Mouse (Mus musculus): ENCODE results near the gene Fam71e1. TPM values are rescaled to one million over a fixed set of nuclear protein-coding genes. Genes with fewer than 3 reads are reported as not detected.

Fam71e1 gene
- polyA plus RNA-seq, 1 experiment from 2014 or later, result 8.2 TPM

DNA sequence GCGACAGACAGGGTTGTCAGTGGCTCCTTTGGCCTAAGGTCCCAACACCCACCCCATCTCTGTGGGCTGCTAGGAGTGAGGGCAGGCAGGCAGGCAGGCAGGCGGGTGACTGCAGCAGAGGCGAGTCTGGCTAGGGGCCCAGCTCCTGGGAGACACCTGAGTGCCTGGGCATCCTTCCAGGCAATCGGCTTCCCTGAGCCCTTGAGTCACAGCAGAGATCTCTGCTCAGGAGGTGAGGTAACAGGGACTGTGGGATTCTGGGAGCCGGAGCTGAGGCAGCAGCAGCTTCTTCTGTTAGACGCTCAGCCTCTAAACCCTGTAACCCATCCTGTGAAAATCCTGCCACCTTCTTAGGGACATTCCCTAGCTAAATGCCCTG is 40.2 kb downstream of the Fam71e1 start:
- Histone ChIP-seq H3K9ac (ENCODE audit: low read length) (no peak overlapping the region), H3K27ac (ENCODE audit: low read length) (no peak overlapping the region), H3K9me3 (replicated peaks; ENCODE audit: control insufficient read depth, low read length) (no peaks in the 10 kb centered on the region), H3K4me1 (ENCODE audit: control insufficient read depth, insufficient read depth, low read length) (no peaks in the 10 kb centered on the region), H3K4me2 (ENCODE audit: low read depth, low read length) (no peak overlapping the region), H3K4me3 (replicated peaks; ENCODE audit: low read length) (no peak overlapping the region), H3K27me3 (ENCODE audit: control insufficient read depth, insufficient read depth, low read length) (no peaks in the 10 kb centered on the region), H3K36me3 (ENCODE audit: control insufficient read depth, insufficient read depth, low read length) (peaks cover 39% of the 10 kb centered on the region)
- ATAC-seq (ENCODE audit: insufficient read depth, low FRiP score), result no peak
- 79% methylated on average over 6 of the region's 6 CpGs for WGBS

DNA sequence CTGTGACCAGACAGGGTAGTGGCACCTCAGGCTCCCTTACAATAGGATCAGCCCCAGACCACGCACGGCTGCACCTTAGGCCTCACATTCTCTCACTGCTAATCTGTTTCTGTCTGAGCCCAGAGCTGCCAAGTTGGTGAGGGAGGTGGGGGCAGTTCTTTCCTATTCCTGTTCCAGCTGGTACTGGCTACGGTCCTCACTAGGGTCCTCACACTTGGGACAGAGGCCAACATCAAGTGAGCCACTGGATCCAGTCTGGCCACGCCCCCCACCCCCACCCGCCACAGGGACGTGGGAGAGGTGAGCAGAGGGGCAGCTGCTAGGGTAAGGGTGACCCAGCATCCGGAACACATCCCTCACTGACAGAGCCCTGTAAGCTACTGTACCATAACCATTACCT is 40.6 kb downstream of the Fam71e1 start:
- peaks cover 39% of the 10 kb centered on the region for H3K36me3 ChIP-seq (ENCODE audit: control insufficient read depth, insufficient read depth, low read length)
- no peaks in the 10 kb centered on the region for H3K9me3 ChIP-seq (replicated peaks; ENCODE audit: control insufficient read depth, low read length)
- no peak for ATAC-seq (ENCODE audit: insufficient read depth, low FRiP score)
- H3K4me2 ChIP-seq (ENCODE audit: low read depth, low read length), result no peak overlapping the region
- H3K27me3 ChIP-seq (ENCODE audit: control insufficient read depth, insufficient read depth, low read length), result no peaks in the 10 kb centered on the region
- no peak overlapping the region for H3K9ac ChIP-seq (ENCODE audit: low read length)
- no peak overlapping the region for H3K27ac ChIP-seq (ENCODE audit: low read length)
- no peak overlapping the region for H3K4me3 ChIP-seq (replicated peaks; ENCODE audit: low read length)
- WGBS, result 78% methylated on average over 7 of the region's 7 CpGs
- no peaks in the 10 kb centered on the region for H3K4me1 ChIP-seq (ENCODE audit: control insufficient read depth, insufficient read depth, low read length)

DNA sequence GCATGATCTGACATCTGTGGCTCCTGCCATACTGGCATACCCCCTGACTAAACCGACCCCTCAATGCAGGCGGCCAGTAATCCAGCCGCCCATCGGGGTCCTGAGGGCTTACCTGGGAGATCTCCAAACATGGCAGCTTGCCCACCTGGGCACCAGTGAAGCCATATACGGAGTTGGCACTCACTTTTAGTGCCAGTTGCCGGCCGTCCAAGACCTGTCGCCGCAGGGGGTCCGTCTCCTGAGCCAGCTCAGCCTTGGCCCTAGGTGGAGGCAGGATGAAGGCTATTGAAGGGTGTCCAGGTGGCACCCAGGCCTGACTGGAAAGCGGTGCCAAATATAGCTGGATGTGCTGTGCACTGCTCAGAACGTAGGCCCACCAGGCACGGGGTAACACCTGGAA is 41.1 kb downstream of the Fam71e1 start:
- 91% methylated on average over 13 of the region's 13 CpGs for WGBS
- no peak overlapping the region for H3K9ac ChIP-seq (ENCODE audit: low read length)
- no peaks in the 10 kb centered on the region for H3K27me3 ChIP-seq (ENCODE audit: control insufficient read depth, insufficient read depth, low read length)
- H3K36me3 ChIP-seq (ENCODE audit: control insufficient read depth, insufficient read depth, low read length), result peaks cover 39% of the 10 kb centered on the region
- ATAC-seq (ENCODE audit: insufficient read depth, low FRiP score), result no peak
- no peaks in the 10 kb centered on the region for H3K4me1 ChIP-seq (ENCODE audit: control insufficient read depth, insufficient read depth, low read length)
- H3K27ac ChIP-seq (ENCODE audit: low read length), result no peak overlapping the region
- H3K9me3 ChIP-seq (replicated peaks; ENCODE audit: control insufficient read depth, low read length), result no peaks in the 10 kb centered on the region
- H3K4me2 ChIP-seq (ENCODE audit: low read depth, low read length), result no peak overlapping the region
- H3K4me3 ChIP-seq (replicated peaks; ENCODE audit: low read length), result no peak overlapping the region

DNA sequence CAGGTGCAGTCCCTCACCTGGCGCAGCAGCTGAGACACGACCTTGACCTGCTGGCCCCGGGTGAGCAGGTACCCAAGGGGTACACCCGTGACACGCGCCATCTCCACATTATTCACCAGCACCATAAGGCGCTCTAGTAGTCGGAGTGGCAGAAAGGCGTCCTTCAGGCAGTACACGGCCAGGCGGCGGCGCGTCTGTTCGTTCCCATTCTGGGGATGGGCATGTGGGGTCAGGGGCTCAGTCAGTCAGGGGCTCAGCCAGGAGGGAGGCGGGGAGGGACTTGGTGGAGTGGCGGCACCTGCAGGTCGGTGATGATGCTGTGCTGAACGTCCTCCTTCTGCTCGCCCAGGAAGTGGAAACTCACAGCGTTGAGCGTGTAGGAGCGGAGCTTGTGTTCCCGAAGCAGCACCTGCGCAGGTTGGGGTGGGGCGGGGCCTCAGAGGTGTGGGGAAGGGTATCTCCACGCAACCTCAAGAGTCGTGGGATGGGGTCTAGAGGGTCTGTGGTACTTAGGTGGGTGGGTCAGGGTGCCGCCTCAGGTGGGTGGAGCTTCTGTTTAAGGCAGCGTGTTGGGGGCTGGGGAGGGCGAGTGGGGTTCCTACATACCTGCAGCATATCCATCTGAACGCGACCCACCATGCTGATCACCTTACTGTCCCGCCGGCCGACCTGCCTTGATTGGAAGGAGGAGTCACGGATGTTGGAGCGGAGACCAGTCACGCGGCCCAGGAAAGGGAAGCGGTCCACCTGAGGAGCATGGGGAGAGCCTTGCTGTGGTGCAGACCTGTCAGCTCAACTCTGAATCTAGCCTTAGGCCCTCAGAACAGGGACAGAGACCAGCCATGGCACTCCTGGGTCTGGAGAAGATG is 42.6 kb downstream of the Fam71e1 start:
- no peak overlapping the region for H3K4me2 ChIP-seq (ENCODE audit: low read depth, low read length)
- H3K27me3 ChIP-seq (ENCODE audit: control insufficient read depth, insufficient read depth, low read length), result no peaks in the 10 kb centered on the region
- H3K9me3 ChIP-seq (replicated peaks; ENCODE audit: control insufficient read depth, low read length), result no peaks in the 10 kb centered on the region
- 89% methylated on average over 41 of the region's 41 CpGs for WGBS
- no peak for ATAC-seq (ENCODE audit: insufficient read depth, low FRiP score)
- no peak overlapping the region for H3K9ac ChIP-seq (ENCODE audit: low read length)
- no peaks in the 10 kb centered on the region for H3K4me1 ChIP-seq (ENCODE audit: control insufficient read depth, insufficient read depth, low read length)
- H3K4me3 ChIP-seq (replicated peaks; ENCODE audit: low read length), result no peak overlapping the region
- H3K27ac ChIP-seq (ENCODE audit: low read length), result no peak overlapping the region
- peaks cover 35% of the 10 kb centered on the region for H3K36me3 ChIP-seq (ENCODE audit: control insufficient read depth, insufficient read depth, low read length)

DNA sequence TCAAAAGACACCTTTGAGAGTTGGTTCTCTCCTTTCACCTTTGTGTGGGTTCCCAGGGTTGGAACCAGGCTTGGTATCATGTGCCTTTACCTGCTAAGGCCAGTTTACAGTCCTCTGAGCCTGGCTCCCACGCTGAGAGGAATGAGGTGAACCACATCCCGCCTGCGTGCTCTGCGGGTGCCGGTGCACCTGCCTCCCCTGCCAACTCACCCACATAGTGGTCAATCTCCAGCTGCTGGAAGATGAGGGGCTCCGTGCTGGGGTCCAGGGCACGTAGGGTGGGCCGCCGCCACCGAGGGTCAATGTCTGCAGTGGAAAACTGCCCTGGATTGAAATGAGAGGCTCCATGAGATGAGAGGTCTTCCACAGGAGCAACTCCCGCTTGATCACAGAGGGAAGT is 46.2 kb downstream of the Fam71e1 start:
- H3K4me1 ChIP-seq (ENCODE audit: control insufficient read depth, insufficient read depth, low read length), result peaks cover 3% of the 10 kb centered on the region
- H3K4me3 ChIP-seq (replicated peaks; ENCODE audit: low read length), result no peak overlapping the region
- H3K27ac ChIP-seq (ENCODE audit: low read length), result no peak overlapping the region
- H3K36me3 ChIP-seq (ENCODE audit: control insufficient read depth, insufficient read depth, low read length), result peaks cover 21% of the 10 kb centered on the region
- H3K9me3 ChIP-seq (replicated peaks; ENCODE audit: control insufficient read depth, low read length), result 0 out of 2 replicates have a peak, but pooled peaks cover 4% of the 10 kb centered on the region
- no peak overlapping the region for H3K4me2 ChIP-seq (ENCODE audit: low read depth, low read length)
- no peak for ATAC-seq (ENCODE audit: insufficient read depth, low FRiP score)
- 93% methylated on average over 11 of the region's 11 CpGs for WGBS
- H3K9ac ChIP-seq (ENCODE audit: low read length), result no peak overlapping the region
- H3K27me3 ChIP-seq (ENCODE audit: control insufficient read depth, insufficient read depth, low read length), result no peaks in the 10 kb centered on the region

DNA sequence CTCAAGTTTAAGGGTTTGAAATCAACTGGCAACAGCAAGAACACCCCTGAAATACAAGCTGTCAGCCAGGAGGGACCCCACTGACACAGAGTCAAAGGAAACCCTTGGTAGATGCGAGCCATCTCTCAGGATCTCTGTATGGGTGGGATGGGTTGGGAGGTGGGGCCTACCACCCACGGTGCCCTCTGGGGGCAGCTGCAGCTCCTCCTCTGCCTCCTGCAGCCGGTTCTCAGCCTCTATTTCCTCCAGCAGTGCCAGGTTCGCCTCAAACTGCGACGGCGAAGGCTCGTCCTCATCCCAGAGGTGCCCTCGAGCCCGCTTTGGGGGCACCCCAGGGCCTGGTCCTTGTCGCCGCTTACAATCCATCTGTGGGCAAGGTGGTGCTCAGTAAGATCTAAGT is 46.7 kb downstream of the Fam71e1 start:
- Histone ChIP-seq H3K9me3 (replicated peaks; ENCODE audit: control insufficient read depth, low read length) (0 out of 2 replicates have a peak, but pooled peaks cover 4% of the 10 kb centered on the region), H3K27ac (ENCODE audit: low read length) (no peak overlapping the region), H3K27me3 (ENCODE audit: control insufficient read depth, insufficient read depth, low read length) (no peaks in the 10 kb centered on the region), H3K36me3 (ENCODE audit: control insufficient read depth, insufficient read depth, low read length) (peaks cover 16% of the 10 kb centered on the region), H3K4me1 (ENCODE audit: control insufficient read depth, insufficient read depth, low read length) (peaks cover 8% of the 10 kb centered on the region), H3K4me2 (ENCODE audit: low read depth, low read length) (no peak overlapping the region), H3K9ac (ENCODE audit: low read length) (no peak overlapping the region), H3K4me3 (replicated peaks; ENCODE audit: low read length) (no peak overlapping the region)
- ATAC-seq (ENCODE audit: insufficient read depth, low FRiP score), result no peak
- WGBS, result 84% methylated on average over 12 of the region's 12 CpGs

DNA sequence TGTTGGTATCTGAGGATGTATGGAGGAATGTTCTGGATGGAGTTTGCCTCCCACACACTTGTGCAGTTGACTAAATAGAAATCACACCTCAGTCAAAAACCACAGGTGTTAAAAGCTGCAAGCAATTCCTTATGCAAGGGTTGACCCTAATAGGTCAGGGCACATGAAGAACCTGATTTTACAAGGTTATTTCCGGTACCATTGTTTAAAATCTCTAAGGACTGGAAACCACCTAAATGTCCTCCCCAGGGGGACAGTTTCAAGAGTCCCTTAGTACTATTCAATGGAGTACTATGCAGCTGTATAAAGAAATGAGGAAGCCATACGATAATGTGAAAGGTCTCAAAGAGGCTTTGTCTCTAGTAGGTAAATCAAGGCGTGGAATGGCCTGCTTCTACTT is 49.9 kb downstream of the Fam71e1 start:
- Histone ChIP-seq H3K9me3 (replicated peaks; ENCODE audit: control insufficient read depth, low read length) (0 out of 2 replicates have a peak, but pooled peaks cover 4% of the 10 kb centered on the region), H3K4me2 (ENCODE audit: low read depth, low read length) (no peak overlapping the region), H3K27me3 (ENCODE audit: control insufficient read depth, insufficient read depth, low read length) (no peaks in the 10 kb centered on the region), H3K36me3 (ENCODE audit: control insufficient read depth, insufficient read depth, low read length) (peaks cover 14% of the 10 kb centered on the region), H3K27ac (ENCODE audit: low read length) (no peak overlapping the region), H3K4me3 (replicated peaks; ENCODE audit: low read length) (no peak overlapping the region), H3K4me1 (ENCODE audit: control insufficient read depth, insufficient read depth, low read length) (peaks cover 9% of the 10 kb centered on the region), H3K9ac (ENCODE audit: low read length) (no peak overlapping the region)
- WGBS, result 92% methylated on average over 3 of the region's 3 CpGs
- no peak for ATAC-seq (ENCODE audit: insufficient read depth, low FRiP score)

DNA sequence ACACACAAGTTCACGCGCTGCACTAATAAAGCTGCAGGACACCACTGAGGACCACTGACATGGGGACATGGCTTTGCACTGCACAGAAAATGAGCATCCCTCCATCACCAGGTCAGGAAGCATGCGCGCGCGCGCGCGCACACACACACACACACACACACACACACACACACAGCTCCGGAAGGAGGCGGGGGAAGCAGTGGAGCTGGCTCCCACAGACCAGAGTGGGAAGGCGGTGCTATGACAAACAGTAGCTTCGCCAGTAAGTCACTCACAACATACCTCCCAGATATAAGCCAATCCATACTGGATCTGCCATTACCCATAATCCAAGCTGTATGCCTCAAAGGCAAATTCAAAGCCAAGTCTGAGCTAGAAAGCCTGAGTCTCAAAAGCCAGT is 50.7 kb downstream of the Fam71e1 start:
- peak overlapping the region; percentile 78 for H3K9ac ChIP-seq (ENCODE audit: low read length)
- H3K4me3 ChIP-seq (replicated peaks; ENCODE audit: low read length), result peak overlapping the region; percentile 73
- no peak overlapping the region for H3K27ac ChIP-seq (ENCODE audit: low read length)
- H3K4me1 ChIP-seq (ENCODE audit: control insufficient read depth, insufficient read depth, low read length), result peaks cover 9% of the 10 kb centered on the region
- peaks cover 17% of the 10 kb centered on the region; the same call in 1 of the 2 replicates for H3K36me3 ChIP-seq (ENCODE audit: control insufficient read depth, insufficient read depth, low read length)
- H3K4me2 ChIP-seq (ENCODE audit: low read depth, low read length), result peak overlapping the region; percentile 90; the same call in 1 of the 2 replicates
- no peaks in the 10 kb centered on the region for H3K27me3 ChIP-seq (ENCODE audit: control insufficient read depth, insufficient read depth, low read length)
- WGBS, result 88% methylated on average over 13 of the region's 13 CpGs
- H3K9me3 ChIP-seq (replicated peaks; ENCODE audit: control insufficient read depth, low read length), result 0 out of 2 replicates have a peak, but pooled peaks cover 4% of the 10 kb centered on the region
- ATAC-seq (ENCODE audit: insufficient read depth, low FRiP score), result no peak

DNA sequence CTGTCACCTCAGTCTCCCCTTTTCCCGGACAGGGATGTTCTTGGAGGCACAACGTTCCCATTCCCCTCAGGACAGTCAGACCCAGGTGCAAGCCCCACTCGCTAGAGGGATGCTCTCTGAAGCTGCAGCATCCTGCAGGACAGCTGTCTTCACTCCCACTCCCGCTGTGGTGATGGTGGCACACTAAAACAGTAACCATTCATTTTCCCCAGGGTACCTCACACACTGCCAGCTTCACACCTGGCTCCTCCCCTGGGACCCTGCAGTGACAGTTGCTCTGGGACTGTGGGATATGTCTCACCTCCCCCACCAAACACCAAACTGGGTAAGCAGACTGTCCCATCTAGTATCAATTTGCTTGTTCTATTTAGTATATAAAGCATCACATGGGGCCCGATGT is 51.3 kb downstream of the Fam71e1 start:
- no peak for ATAC-seq (ENCODE audit: insufficient read depth, low FRiP score)
- H3K4me1 ChIP-seq (ENCODE audit: control insufficient read depth, insufficient read depth, low read length), result peaks cover 10% of the 10 kb centered on the region
- H3K27me3 ChIP-seq (ENCODE audit: control insufficient read depth, insufficient read depth, low read length), result no peaks in the 10 kb centered on the region
- WGBS, result 14% methylated on average over 5 of the region's 5 CpGs
- peaks cover 17% of the 10 kb centered on the region; the same call in 1 of the 2 replicates for H3K36me3 ChIP-seq (ENCODE audit: control insufficient read depth, insufficient read depth, low read length)
- H3K27ac ChIP-seq (ENCODE audit: low read length), result no peak overlapping the region
- 0 out of 2 replicates have a peak, but pooled peaks cover 4% of the 10 kb centered on the region for H3K9me3 ChIP-seq (replicated peaks; ENCODE audit: control insufficient read depth, low read length)
- peak overlapping the region; percentile 90 for H3K4me2 ChIP-seq (ENCODE audit: low read depth, low read length)
- peak overlapping the region; percentile 73 for H3K4me3 ChIP-seq (replicated peaks; ENCODE audit: low read length)
- H3K9ac ChIP-seq (ENCODE audit: low read length), result peak overlapping the region; percentile 78

All from stomach, embryonic 16.5 days (tissue).